Comparison of ENCODE assay signal across 26 mouse cellular contexts in the genomic region with DNA sequence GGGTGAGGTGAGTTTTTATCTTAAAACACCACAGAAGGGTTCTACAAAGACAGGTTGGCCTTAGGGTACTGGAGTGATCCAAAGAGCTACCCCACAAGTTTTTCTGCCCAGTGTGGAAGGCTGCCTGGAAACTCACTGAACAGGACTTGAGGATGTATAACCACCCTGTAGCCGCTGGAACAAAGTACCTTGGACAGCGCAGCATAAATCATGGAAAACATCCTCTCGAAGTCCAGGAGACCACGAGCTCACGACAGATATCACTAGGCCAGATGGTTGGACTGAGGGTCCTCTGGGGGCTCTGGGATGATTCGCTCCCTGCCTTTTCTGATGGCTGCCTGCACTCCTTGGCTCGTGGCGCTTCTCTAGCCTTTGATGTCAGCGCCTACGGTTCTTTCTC. TPM values are rescaled to one million over a fixed set of nuclear protein-coding genes. Genes with fewer than 3 reads are reported as not detected.
A peak's percentile ranks its signal among the peaks of the same experiment; 100 is the strongest.
DNase-seq lines count a peak whose midpoint lies in the region; ATAC-seq and TF ChIP-seq lines count a peak whose summit lies in the region.
"Had no signal": no experiment of that assay in that cellular context is flagged by ENCODE, and none has a peak within 500 bp of the region (broad histone marks: within the 10 kb centered on the region; RNA-seq: fewer than 3 reads in every experiment).

No protein-coding gene starts in this region.

- no peaks in the 10 kb centered on the region for H3K36me3 ChIP-seq in limb, embryonic 14.5 days (ENCODE audit: control insufficient read depth, insufficient read depth, low read length)
- no peaks in the 10 kb centered on the region for H3K36me3 ChIP-seq in limb, embryonic 10.5 days
- no peaks in the 10 kb centered on the region for H3K36me3 ChIP-seq in MEL (ENCODE audit: control insufficient read depth in 1 of 2, insufficient read depth in 2 of 2, low read length in 2 of 2)
- H3K36me3 ChIP-seq: embryonic facial prominence, embryonic 13.5 days; heart, embryonic 13.5 days; hindbrain, embryonic 15.5 days had no signal

- TF ChIP-seq CTCF in MEL (IDR thresholded peaks at IDR 0.05 in 2 of 3, conservative IDR thresholded peaks at IDR 0.05 in 1 of 3; ENCODE audit: control insufficient read depth in 1 of 3, insufficient read depth in 1 of 3, low read depth in 2 of 3, low read length in 3 of 3, poor library complexity in 1 of 3, severe bottlenecking in 1 of 3), result no peak

- no peak overlapping the region for H3K27ac ChIP-seq in limb, embryonic 14.5 days (replicated peaks; ENCODE audit: low read depth, low read length)
- H3K27ac ChIP-seq in limb, embryonic 10.5 days, result no peak overlapping the region
- no peak overlapping the region for H3K27ac ChIP-seq in MEL (ENCODE audit: control insufficient read depth, low read depth, low read length)
- H3K27ac ChIP-seq: embryonic facial prominence, embryonic 13.5 days; forebrain, embryonic 13.5 days; heart, embryonic 13.5 days; hindbrain, embryonic 15.5 days had no signal

- no peak for TF ChIP-seq EP300 in MEL (IDR thresholded peaks at IDR 0.05; ENCODE audit: low read depth in 1 of 2, low read length in 2 of 2)

- no peaks in the 10 kb centered on the region for H3K9me3 ChIP-seq in limb, embryonic 14.5 days (ENCODE audit: control insufficient read depth, low read length)
- no peaks in the 10 kb centered on the region for H3K9me3 ChIP-seq in limb, embryonic 10.5 days (replicated peaks)
- H3K9me3 ChIP-seq in MEL (replicated peaks; ENCODE audit: insufficient read depth, low read length), result no peaks in the 10 kb centered on the region
- H3K9me3 ChIP-seq: embryonic facial prominence, embryonic 13.5 days; forebrain, embryonic 13.5 days; heart, embryonic 13.5 days; hindbrain, embryonic 15.5 days had no signal

- no peak for TF ChIP-seq POLR2A in limb, embryonic 14.5 days (IDR thresholded peaks at IDR 0.05; ENCODE audit: borderline replicate concordance, extremely low read depth, insufficient read depth, insufficient read length)
- no peak for TF ChIP-seq POLR2A in MEL (IDR thresholded peaks at IDR 0.05; ENCODE audit: control insufficient read depth in 1 of 2, insufficient read depth in 1 of 2, low read depth in 1 of 2, low read length in 2 of 2, poor library complexity in 1 of 2)

- TF ChIP-seq RAD21 in MEL (IDR thresholded peaks at IDR 0.05; ENCODE audit: low read depth, low read length), result no peak

- no peak for ATAC-seq in limb, embryonic 14.5 days (ENCODE audit: low FRiP score, low read depth)
- ATAC-seq: activated CD4-positive, CD25-positive, alpha-beta regulatory T cell, adult 4 months; forebrain, embryonic 13.5 days; forebrain, postnatal 0 days; intestine, embryonic 16.5 days had no signal

- no peak overlapping the region for H3K4me3 ChIP-seq in limb, embryonic 14.5 days (replicated peaks; ENCODE audit: low read length)
- no peak overlapping the region for H3K4me3 ChIP-seq in limb, embryonic 10.5 days
- H3K4me3 ChIP-seq in MEL (ENCODE audit: control insufficient read depth in 1 of 2, insufficient read depth in 1 of 2, low read depth in 2 of 2, low read length in 2 of 2), result no peak overlapping the region
- H3K4me3 ChIP-seq: embryonic facial prominence, embryonic 13.5 days; forebrain, embryonic 13.5 days; heart, embryonic 13.5 days; hindbrain, embryonic 15.5 days had no signal

- peak; percentile 25 for DNase-seq in limb, embryonic 14.5 days (ENCODE audit: low spot score)
- DNase-seq in limb, embryonic 10.5 days (ENCODE audit: low spot score), result no peak
- DNase-seq in MEL (ENCODE audit: low read depth, low spot score) (peak; percentile 4), MN1 (ENCODE audit: low spot score) (no peak)
- peak; percentile 46 for DNase-seq in embryo, embryonic 10.5 days (ENCODE audit: low spot score)
- DNase-seq in mesoderm, embryonic 11.5 days (ENCODE audit: low read depth, low spot score), result peak; percentile 39
- DNase-seq in testis, postnatal 10 days (ENCODE audit: low spot score), result no peak
- DNase-seq: adrenal gland, postnatal 25 days; cerebellum, adult 18-20 months; cerebellum, postnatal 14 days; forebrain, postnatal 0 days; gastrocnemius, postnatal 25 days; heart, postnatal 36 days; kidney, adult 2 months had no signal

- no peaks in the 10 kb centered on the region for H3K27me3 ChIP-seq in limb, embryonic 14.5 days (ENCODE audit: control insufficient read depth, insufficient read depth, low read length)
- no peaks in the 10 kb centered on the region for H3K27me3 ChIP-seq in limb, embryonic 10.5 days (ENCODE audit: low read depth, poor library complexity, severe bottlenecking)
- no peaks in the 10 kb centered on the region for H3K27me3 ChIP-seq in MEL (ENCODE audit: control insufficient read depth in 1 of 2, insufficient read depth in 2 of 2, low read length in 2 of 2)
- H3K27me3 ChIP-seq: embryonic facial prominence, embryonic 13.5 days; forebrain, embryonic 13.5 days; heart, embryonic 13.5 days; hindbrain, embryonic 15.5 days had no signal

- WGBS in limb, embryonic 14.5 days, result 64% methylated on average over 10 of the region's 10 CpGs
- WGBS in limb, embryonic 10.5 days, result 72% methylated on average over 10 of the region's 10 CpGs

- no peaks in the 10 kb centered on the region for H3K4me1 ChIP-seq in limb, embryonic 14.5 days (ENCODE audit: control insufficient read depth, insufficient read depth, low read length)
- peaks cover 9% of the 10 kb centered on the region for H3K4me1 ChIP-seq in limb, embryonic 10.5 days
- H3K4me1 ChIP-seq in MEL (ENCODE audit: control insufficient read depth in 1 of 2, insufficient read depth in 2 of 2, low read length in 2 of 2), result no peaks in the 10 kb centered on the region
- H3K4me1 ChIP-seq: embryonic facial prominence, embryonic 13.5 days; forebrain, embryonic 13.5 days; hindbrain, embryonic 15.5 days had no signal

- H3K79me2 ChIP-seq in MEL (ENCODE audit: control insufficient read depth, insufficient read depth, low read length, poor library complexity), result no peaks in the 10 kb centered on the region

- no peak overlapping the region for H3K4me2 ChIP-seq in limb, embryonic 14.5 days (replicated peaks; ENCODE audit: low read depth, low read length, severe bottlenecking)
- H3K4me2 ChIP-seq: embryonic facial prominence, embryonic 13.5 days; forebrain, embryonic 13.5 days; heart, embryonic 13.5 days; hindbrain, embryonic 15.5 days had no signal

- no peak overlapping the region for H3K9ac ChIP-seq in limb, embryonic 14.5 days (ENCODE audit: low read depth, low read length, severe bottlenecking)
- no peak overlapping the region for H3K9ac ChIP-seq in MEL (ENCODE audit: control insufficient read depth, low read depth, low read length, poor library complexity, severe bottlenecking)
- H3K9ac ChIP-seq: embryonic facial prominence, embryonic 13.5 days; forebrain, embryonic 13.5 days; forebrain, postnatal 0 days; heart, embryonic 13.5 days; hindbrain, embryonic 15.5 days had no signal

TF ChIP-seq in MEL, 35 proteins besides CTCF, POLR2A, EP300 and RAD21:
- TF ChIP-seq MAFK (IDR thresholded peaks at IDR 0.05; ENCODE audit: borderline replicate concordance, low read depth, low read length) (no peak), ZNF384 (IDR thresholded peaks at IDR 0.05; ENCODE audit: low read depth, low read length) (no peak), MAZ (IDR thresholded peaks at IDR 0.05; ENCODE audit: low read depth, low read length) (no peak), TBP (IDR thresholded peaks at IDR 0.05; ENCODE audit: low read depth, low read length) (no peak), MXI1 (IDR thresholded peaks at IDR 0.05; ENCODE audit: low read depth, low read length) (no peak), MAX (IDR thresholded peaks at IDR 0.05; ENCODE audit: low read length) (no peak), TCF12 (IDR thresholded peaks at IDR 0.05; ENCODE audit: low read depth, low read length) (no peak), MEF2A (IDR thresholded peaks at IDR 0.05; ENCODE audit: extremely low read depth, insufficient replicate concordance, low read depth, low read length, poor library complexity, severe bottlenecking) (no peak), NRF1 (IDR thresholded peaks at IDR 0.05; ENCODE audit: insufficient read depth, low read depth, low read length, poor library complexity, severe bottlenecking) (no peak), USF2 (IDR thresholded peaks at IDR 0.05; ENCODE audit: borderline replicate concordance in 1 of 2, insufficient read depth in 1 of 2, low read depth in 1 of 2, low read length in 2 of 2) (no peak), SMC3 (IDR thresholded peaks at IDR 0.05; ENCODE audit: low read depth, low read length) (no peak)
TF ChIP-seq in MEL: peak in this region for 0.

RNA-seq across cellular contexts. Expression of a gene that starts 24.1 kb away (rescaled TPM):
- 0.03 and 0.08 TPM in 2 replicates for polyA plus RNA-seq in limb, embryonic 14.5 days (2012; rRNA removed)
- 0.15 and 0.25 TPM in 2 replicates for polyA plus RNA-seq in limb, embryonic 14.5 days (2014; fragmentation: Nextera tagmentation; extraction: Ambion mirVana)
- 0.09 and 0.24 TPM in 2 replicates for polyA plus RNA-seq in limb, embryonic 10.5 days (2016; fragmentation: Nextera tagmentation; extraction: Ambion mirVana)
- total RNA-seq in MEL (2012; rRNA removed), result not detected in 2 replicates
- polyA plus RNA-seq in MEL (2012; ENCODE audit: insufficient read depth in 1 of 2, insufficient read length in 2 of 2, low read depth in 1 of 2, low replicate concordance in 2 of 2, missing spikeins in 1 of 2), result not detected
- total RNA-seq: common myeloid progenitor, adult 5-6 weeks; gastrocnemius, adult 18-20 months; gastrocnemius, postnatal 25 days; granulocyte monocyte progenitor cell, adult 5-6 weeks; heart, postnatal 36 days had no signal
- polyA plus RNA-seq: activated CD4-positive, CD25-positive, alpha-beta regulatory T cell, adult 4 months; C2C12; forebrain, embryonic 13.5 days; heart, postnatal 0 days; hindbrain, embryonic 11.5 days; hindbrain, embryonic 15.5 days; intestine, embryonic 16.5 days; kidney, adult 2 months had no signal

Comparison
In these comparisons a context has a peak if more than half of its experiments do, and no peak if none do; other contexts are left out.
1. DNase-seq: peak in limb, embryonic 14.5 days (single experiment), MEL (single experiment), embryo, embryonic 10.5 days (single experiment) and mesoderm, embryonic 11.5 days (single experiment); none in limb, embryonic 10.5 days (single experiment), testis, postnatal 10 days (single experiment) and MN1 (single experiment).